Mouse (Mus musculus) neural tube, embryonic 13.5 days (tissue): Measurements from ENCODE around the gene Rab22a. TPM values are rescaled to one million over a fixed set of nuclear protein-coding genes. Genes with fewer than 3 reads are reported as not detected.

Experiments used
- ATAC-seq: fragments of 200-750 bp; cut with Nextera tagmentation; 2 replicates; pipeline ENCODE4 v1.8.0; 2017; ENCODE audit warnings: low read depth, mild to moderate bottlenecking, moderate TSS enrichment, moderate library complexity
- H3K27ac ChIP-seq: fragments of 300-500 bp; sonication (generic); replicated peaks from 2 replicates; pipeline ENCODE4 v1.5.1; 2015; ENCODE audit warnings: moderate library complexity, mild to moderate bottlenecking, inconsistent platforms
- H3K27me3 ChIP-seq: fragments of 300-500 bp; sonication (generic); 2 replicates; pipeline ENCODE4 v1.6.1; 2015; ENCODE audit warnings: mild to moderate bottlenecking, inconsistent platforms
- H3K36me3 ChIP-seq: fragments of 300-500 bp; sonication (generic); 2 replicates; pipeline ENCODE4 v1.6.1; 2015; ENCODE audit warnings: mild to moderate bottlenecking, inconsistent platforms
- H3K4me1 ChIP-seq: fragments of 300-500 bp; sonication (generic); replicated peaks from 2 replicates; pipeline ENCODE4 v1.6.1; 2015; ENCODE audit warnings: inconsistent platforms
- H3K4me2 ChIP-seq: fragments of 300-500 bp; sonication (generic); 2 replicates; pipeline ENCODE4 v1.6.1; 2015; ENCODE audit warnings: inconsistent platforms, mild to moderate bottlenecking, moderate library complexity
- H3K4me3 ChIP-seq: fragments of 300-500 bp; sonication (generic); 2 replicates; pipeline ENCODE4 v1.5.1; 2015; ENCODE audit warnings: mild to moderate bottlenecking, inconsistent platforms
- H3K9ac ChIP-seq: fragments of 300-500 bp; sonication (generic); 2 replicates; pipeline ENCODE4 v1.6.1; 2015; ENCODE audit warnings: moderate library complexity, mild to moderate bottlenecking, inconsistent platforms
- H3K9me3 ChIP-seq: fragments of 300-500 bp; sonication (generic); 2 replicates; pipeline ENCODE4 v1.6.1; 2016; ENCODE audit warnings: inconsistent platforms
- WGBS: fragments of 180-500 bp; shearing (Covaris S2); methylation state at CpG from one replicate; pipeline ENCODE4 v1.1.7; 2015; 5-methylcytosine and 5-hydroxymethylcytosine counted together
- polyA plus RNA-seq: library from polyadenylated mRNA; unstranded; fragments of >200 nt; fragmentation: Nextera tagmentation; extraction: Ambion mirVana; gene quantifications from 2 replicates; pipeline ENCODE4 v1.2.1, GENCODE M21; 2015

Rab22a gene
- polyA plus RNA-seq, 1 experiment from 2014 or later: 36.4 TPM

DNA sequence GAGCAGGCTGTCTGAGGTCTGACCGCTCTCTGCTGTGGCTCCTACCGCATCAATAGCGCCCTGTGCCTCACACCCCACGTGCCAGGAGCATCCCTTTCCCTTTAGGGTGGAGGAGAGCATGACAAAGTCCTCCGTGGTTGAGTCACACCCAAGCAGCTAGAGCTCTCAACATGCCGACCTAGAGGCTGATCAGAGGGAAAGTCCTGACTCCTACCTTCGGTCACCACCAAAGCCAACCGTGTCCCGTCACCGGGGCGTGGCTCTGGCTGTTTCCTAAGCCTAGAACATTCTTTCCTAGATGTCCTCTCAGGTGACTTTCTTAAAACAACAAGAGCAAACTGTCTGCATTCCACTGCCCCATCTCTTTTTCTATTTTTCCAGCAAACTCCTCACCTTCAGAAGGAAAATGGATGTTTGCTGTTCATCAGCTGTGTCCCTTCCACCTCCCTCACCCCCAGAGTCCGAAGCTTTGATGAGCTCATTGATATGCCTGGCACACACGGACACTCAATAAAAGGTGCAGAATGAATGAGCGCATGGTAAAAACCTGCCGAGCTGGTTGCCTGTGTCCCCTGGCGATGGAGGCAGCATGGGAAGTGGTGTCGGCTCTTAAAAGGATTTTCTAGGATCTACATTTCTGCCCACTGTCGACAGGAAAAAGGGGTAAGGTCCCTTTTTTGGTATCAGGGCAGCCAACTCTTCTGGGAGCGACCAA lies 12.2 kb upstream of the Rab22a start:
- ATAC-seq: no peak
- Histone ChIP-seq H3K4me1 (peaks cover 17% of the 10 kb centered on the region), H3K4me3 (no peak overlapping the region), H3K27me3 (no peaks in the 10 kb centered on the region), H3K4me2 (no peak overlapping the region), H3K36me3 (peaks cover 9% of the 10 kb centered on the region; the same call in 1 of the 2 replicates), H3K9ac (no peak overlapping the region), H3K27ac (no peak overlapping the region), H3K9me3 (no peaks in the 10 kb centered on the region)
- 76% methylated on average over 19 of the region's 19 CpGs for WGBS

DNA sequence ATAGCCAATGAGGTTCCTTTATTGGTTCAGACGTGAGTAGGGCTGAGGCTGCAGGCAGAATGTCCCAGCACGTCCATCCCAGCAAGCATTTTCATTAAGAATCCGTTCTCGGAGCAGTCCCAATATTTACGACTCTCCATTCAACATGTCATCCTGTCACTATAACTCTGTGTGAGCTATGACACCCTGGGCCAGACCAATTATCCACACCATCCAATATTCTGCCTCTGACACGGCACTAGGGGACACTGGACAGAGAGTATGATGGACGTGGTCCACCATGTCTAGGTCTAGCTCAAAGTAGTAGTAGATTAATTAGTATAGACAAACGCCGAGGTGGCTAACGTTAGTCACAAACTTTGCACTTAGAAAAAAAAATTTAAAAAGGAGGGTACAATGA lies 9.8 kb upstream of the Rab22a start:
- no peak overlapping the region for H3K4me3 ChIP-seq
- peak; percentile 22; the same call in 1 of the 2 replicates for ATAC-seq
- peaks cover 9% of the 10 kb centered on the region; the same call in 1 of the 2 replicates for H3K36me3 ChIP-seq
- H3K27me3 ChIP-seq: no peaks in the 10 kb centered on the region
- H3K9me3 ChIP-seq: no peaks in the 10 kb centered on the region; the same call in 1 of the 2 replicates
- H3K27ac ChIP-seq: no peak overlapping the region
- H3K4me1 ChIP-seq: peaks cover 17% of the 10 kb centered on the region
- H3K4me2 ChIP-seq: no peak overlapping the region
- H3K9ac ChIP-seq: no peak overlapping the region
- 43% methylated on average over 10 of the region's 10 CpGs for WGBS

DNA sequence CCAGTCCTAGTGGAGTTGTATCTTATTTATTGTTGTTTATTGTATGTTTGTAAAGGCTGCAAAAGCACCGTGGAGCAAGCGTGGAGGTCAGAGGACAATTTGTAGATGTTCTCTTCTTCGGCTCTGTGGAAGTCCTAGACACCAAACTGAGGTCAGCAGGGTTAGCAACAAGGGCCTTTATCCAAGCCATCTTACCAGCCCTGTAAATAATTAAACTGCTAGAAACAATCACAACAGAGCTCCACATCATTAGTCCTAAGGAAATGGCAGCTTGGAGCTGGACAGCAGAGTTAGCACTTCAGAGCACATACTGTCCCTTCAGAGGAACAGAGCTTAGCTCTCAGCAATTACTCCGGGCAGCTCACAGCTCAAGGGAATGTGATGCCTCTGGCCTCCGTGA lies 6.0 kb upstream of the Rab22a start:
- ATAC-seq: no peak
- H3K9me3 ChIP-seq: no peaks in the 10 kb centered on the region; the same call in 1 of the 2 replicates
- no peak overlapping the region for H3K4me2 ChIP-seq
- H3K27me3 ChIP-seq: no peaks in the 10 kb centered on the region
- no peak overlapping the region for H3K27ac ChIP-seq
- no peak overlapping the region for H3K9ac ChIP-seq
- WGBS: 65% methylated on average over 5 of the region's 5 CpGs
- H3K36me3 ChIP-seq: peaks cover 9% of the 10 kb centered on the region; the same call in 1 of the 2 replicates
- H3K4me1 ChIP-seq: peaks cover 23% of the 10 kb centered on the region
- no peak overlapping the region for H3K4me3 ChIP-seq

DNA sequence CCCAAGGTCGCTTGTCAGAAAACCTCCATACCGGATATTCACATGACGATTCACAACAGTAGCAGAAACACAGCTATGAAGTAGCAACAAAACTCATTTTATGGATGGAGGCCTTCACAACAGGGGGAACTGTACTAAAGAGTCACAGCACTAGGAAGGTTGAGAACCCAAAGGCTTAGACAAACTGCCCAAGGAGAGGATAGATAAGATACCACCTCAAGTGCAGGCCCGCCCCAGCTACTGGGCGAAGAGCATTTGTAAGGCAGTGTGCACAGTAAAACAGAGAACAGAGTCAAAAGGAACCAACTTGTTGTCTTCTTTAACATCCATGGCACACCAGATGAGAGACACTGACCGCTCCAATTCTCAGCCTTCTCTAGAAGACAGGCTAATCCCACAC lies 1.8 kb upstream of the Rab22a start:
- Histone ChIP-seq H3K36me3 (peaks cover 5% of the 10 kb centered on the region), H3K9me3 (no peaks in the 10 kb centered on the region; the same call in 1 of the 2 replicates), H3K4me3 (no peak overlapping the region), H3K4me2 (no peak overlapping the region), H3K27ac (no peak overlapping the region), H3K9ac (no peak overlapping the region), H3K27me3 (no peaks in the 10 kb centered on the region), H3K4me1 (peaks cover 37% of the 10 kb centered on the region)
- no peak for ATAC-seq
- 89% methylated on average over 6 of the region's 6 CpGs for WGBS

DNA sequence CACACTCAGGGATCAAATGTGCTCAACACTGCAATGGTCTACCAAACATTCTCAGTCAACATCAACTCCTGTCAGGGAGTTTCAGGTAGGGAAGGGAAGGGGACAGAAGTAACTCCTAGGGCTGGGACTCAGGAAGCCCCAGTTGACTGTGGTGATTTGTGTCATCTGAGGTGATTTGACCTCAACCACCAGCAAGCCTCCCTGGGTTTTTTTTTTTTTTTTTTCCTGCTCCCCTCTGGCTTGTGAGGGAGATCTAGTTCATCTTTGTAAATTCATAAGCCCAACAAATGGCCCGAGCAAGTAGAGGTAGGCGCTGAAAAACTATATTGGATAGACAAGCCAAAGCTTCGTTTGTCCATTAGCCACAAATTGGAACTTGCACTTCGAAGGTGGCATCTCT lies 1.0 kb upstream of the Rab22a start:
- whole genome bisulfite sequencing: 89% methylated on average over 4 of the region's 4 CpGs
- Histone ChIP-seq H3K27ac (no peak overlapping the region), H3K36me3 (peaks cover 13% of the 10 kb centered on the region), H3K9me3 (no peaks in the 10 kb centered on the region), H3K27me3 (no peaks in the 10 kb centered on the region), H3K9ac (no peak overlapping the region; the same call in 1 of the 2 replicates), H3K4me1 (peaks cover 37% of the 10 kb centered on the region), H3K4me2 (peak overlapping the region; percentile 62), H3K4me3 (peak overlapping the region; percentile 96)
- ATAC-seq: no peak

DNA sequence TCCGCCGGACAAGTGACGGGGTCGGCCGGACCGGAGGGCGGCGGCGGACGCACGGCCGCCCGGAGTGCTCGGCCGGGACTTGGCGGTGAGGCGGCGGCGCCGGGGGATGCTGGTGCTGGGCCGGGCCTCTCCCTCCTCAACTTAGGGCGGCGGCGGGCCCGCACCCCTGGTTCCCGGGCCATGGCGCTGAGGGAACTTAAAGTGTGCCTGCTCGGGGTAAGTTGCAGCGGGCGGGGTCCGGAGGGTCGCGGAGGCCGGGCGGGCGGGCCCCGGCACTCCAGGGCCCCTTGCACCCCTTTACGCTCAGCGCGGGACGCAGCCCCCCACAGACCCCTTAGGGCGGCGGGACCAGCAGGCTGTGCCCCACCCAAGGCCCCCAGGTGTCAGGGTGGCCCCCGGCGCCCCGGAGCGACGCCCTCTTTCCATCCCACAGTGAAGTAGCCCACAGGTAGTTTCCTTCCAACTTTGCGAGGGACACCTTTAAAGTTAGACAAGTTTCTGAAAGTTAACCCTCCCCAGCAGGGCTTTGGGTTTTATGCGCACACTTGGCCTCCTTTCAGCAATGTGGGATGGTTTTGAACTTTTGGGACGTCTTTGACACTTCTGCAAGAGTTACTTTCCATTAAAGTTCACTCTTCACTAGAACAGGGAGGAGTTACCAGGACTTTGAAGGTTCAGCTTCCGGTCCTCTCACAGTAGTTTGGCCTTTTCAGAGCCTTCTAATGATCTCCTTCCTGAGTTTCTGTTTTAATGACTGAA lies 545 bp downstream of the Rab22a start:
- Histone ChIP-seq H3K36me3 (peaks cover 29% of the 10 kb centered on the region), H3K4me1 (peaks cover 37% of the 10 kb centered on the region), H3K4me2 (peak overlapping the region; percentile 85), H3K9ac (peak overlapping the region; percentile 87), H3K4me3 (peak overlapping the region; percentile 96), H3K27me3 (no peaks in the 10 kb centered on the region), H3K27ac (peak overlapping the region; percentile 54), H3K9me3 (no peaks in the 10 kb centered on the region)
- no peak; the same call in none of the 2 replicates for ATAC-seq
- under 1% methylated on average over 51 of the region's 52 CpGs for WGBS

DNA sequence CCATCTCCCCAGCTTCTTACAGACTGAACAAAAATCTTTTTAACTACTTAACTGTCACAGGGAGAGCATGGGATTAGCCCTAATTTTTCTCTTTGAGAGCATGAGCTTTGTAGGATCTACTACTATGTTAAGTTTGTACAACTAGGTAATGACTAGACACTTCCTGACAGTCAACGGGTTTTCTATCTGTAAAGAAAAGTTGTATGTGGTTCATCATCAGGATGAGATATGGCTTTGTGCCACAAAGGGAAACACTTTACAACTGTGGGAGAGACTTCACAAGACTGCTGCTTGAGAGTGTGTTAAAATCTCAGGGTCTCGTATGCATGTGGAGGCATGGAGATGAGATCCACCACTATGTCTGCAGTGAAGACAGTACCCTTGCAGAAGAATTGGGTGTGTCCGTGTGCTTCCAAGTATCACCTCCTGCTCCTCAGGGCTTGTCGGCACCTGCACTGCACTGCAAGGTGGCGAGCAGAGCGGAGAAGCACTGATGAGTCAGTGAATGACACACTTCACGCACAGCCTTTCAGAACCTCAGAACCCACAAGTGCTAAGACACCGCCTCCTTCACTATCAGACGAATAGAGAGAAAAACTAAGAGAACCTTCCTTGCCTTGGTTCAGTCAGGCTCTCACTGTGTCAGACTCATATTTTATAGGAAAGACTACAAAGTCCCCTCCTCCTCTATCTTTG lies 2.8 kb downstream of the Rab22a start:
- H3K9ac ChIP-seq: no peak overlapping the region
- H3K27me3 ChIP-seq: no peaks in the 10 kb centered on the region
- 96% methylated on average over 9 of the region's 9 CpGs for WGBS
- no peak for ATAC-seq
- no peak overlapping the region for H3K4me2 ChIP-seq
- no peaks in the 10 kb centered on the region for H3K9me3 ChIP-seq
- H3K36me3 ChIP-seq: peaks cover 44% of the 10 kb centered on the region
- H3K4me3 ChIP-seq: no peak overlapping the region
- H3K27ac ChIP-seq: no peak overlapping the region
- H3K4me1 ChIP-seq: peaks cover 31% of the 10 kb centered on the region

DNA sequence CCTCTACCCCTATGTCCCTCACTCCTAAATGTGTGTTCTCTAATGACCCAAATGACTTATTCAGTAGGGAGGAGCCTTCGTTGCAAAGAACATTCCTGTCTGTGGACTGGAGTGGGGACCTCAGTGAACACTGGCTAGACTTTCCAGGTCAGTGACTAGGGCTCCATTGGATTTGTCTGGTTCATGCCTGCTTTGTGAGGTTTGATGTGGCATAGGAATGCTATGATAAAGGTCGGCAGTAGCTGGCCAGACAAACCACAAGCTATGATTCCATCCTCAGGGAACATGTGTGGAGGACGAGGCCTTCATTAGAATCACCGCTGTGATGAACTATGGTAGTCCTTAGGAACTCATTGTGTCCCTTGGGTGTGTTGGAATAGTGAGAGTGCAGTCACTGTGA lies 5.2 kb downstream of the Rab22a start:
- WGBS: 90% methylated on average over 4 of the region's 4 CpGs
- Histone ChIP-seq H3K27me3 (no peaks in the 10 kb centered on the region), H3K9ac (no peak overlapping the region), H3K4me1 (peaks cover 21% of the 10 kb centered on the region), H3K27ac (no peak overlapping the region), H3K9me3 (no peaks in the 10 kb centered on the region), H3K36me3 (peaks cover 47% of the 10 kb centered on the region), H3K4me2 (no peak overlapping the region), H3K4me3 (no peak overlapping the region)
- ATAC-seq: no peak

DNA sequence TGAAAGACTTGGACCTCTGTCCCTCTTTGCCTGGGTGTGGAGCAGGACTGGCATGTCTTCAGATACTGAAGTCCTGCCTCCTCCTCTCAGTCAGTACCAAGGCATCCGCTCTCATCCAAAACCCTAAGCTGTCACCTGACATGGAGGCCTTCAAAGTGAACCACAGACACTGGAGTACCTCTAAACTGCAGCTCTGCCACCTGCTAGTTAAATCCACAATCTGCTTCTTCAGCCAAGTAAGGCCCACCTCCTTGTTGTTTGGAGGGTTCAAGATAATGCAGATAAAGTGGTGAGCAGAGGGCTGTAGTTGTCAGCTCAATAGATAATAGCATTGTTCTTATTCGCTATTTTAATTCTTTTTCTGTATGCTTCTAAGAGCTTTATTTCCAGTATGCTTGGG lies 5.7 kb downstream of the Rab22a start:
- no peak for ATAC-seq
- Histone ChIP-seq H3K4me1 (peaks cover 20% of the 10 kb centered on the region), H3K36me3 (peaks cover 47% of the 10 kb centered on the region), H3K9ac (no peak overlapping the region), H3K27ac (no peak overlapping the region), H3K27me3 (no peaks in the 10 kb centered on the region), H3K9me3 (no peaks in the 10 kb centered on the region), H3K4me3 (no peak overlapping the region), H3K4me2 (no peak overlapping the region)
- 94% methylated on average over 2 of the region's 2 CpGs for whole genome bisulfite sequencing

DNA sequence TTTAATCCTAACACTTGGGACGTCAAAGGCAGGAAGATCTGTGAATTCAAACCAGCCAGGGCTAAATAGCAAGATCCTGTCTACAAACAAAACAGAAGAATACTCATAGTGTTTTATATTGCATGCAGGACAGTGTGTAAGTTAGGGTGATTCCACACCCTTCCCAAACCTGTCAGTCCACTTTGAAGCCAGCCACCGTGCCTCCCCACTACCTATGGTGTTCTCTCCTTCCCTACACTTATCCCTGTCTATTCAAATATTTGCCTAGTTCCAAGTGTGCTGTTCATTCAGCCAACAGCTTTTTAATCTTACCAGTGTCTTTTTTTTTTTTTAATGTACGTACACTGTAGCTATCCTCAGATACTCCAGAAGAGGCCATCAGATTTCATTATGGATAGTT lies 7.3 kb downstream of the Rab22a start:
- 97% methylated on average over 3 of the region's 3 CpGs for WGBS
- ATAC-seq: no peak

DNA sequence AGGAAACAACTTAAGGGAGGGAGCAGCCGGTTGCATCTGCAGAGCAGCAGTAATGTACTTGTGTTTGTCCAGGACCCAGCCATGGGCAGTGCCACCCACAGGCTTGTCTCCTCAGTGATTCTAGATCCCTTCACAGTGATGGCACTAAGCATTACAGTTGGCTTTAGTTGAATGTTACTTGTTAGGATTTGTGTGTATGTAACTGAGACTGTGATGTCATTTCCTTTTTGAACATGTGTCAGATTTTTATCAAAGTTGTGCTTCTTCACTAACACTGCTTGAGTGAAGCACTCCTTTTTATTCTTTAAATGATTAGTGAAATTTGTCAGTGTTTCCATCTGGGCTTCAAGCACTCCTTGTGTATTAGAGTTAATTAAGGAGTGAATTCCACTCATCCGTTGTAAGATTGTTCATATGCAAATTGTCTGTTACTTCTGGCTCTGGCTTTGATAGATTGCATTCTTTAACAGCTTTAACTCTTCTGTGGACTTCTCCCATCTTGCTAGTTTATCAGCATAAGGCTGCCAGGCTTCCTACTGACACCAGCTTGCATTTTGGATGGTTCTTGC lies 12.9 kb downstream of the Rab22a start:
- Histone ChIP-seq H3K27me3 (no peaks in the 10 kb centered on the region), H3K4me3 (no peak overlapping the region), H3K9ac (no peak overlapping the region), H3K27ac (no peak overlapping the region), H3K9me3 (no peaks in the 10 kb centered on the region), H3K36me3 (peaks cover 8% of the 10 kb centered on the region), H3K4me2 (no peak overlapping the region), H3K4me1 (peaks cover 21% of the 10 kb centered on the region)
- 53% methylated on average over 2 of the region's 2 CpGs for WGBS
- no peak for ATAC-seq

More for the DNA sequence above, 7.3 kb downstream of the Rab22a start:
- H3K4me2 ChIP-seq: no peak overlapping the region
- H3K36me3 ChIP-seq: peaks cover 47% of the 10 kb centered on the region
- no peaks in the 10 kb centered on the region for H3K27me3 ChIP-seq
- H3K4me3 ChIP-seq: no peak overlapping the region
- H3K4me1 ChIP-seq: peaks cover 9% of the 10 kb centered on the region
- no peak overlapping the region for H3K9ac ChIP-seq
- no peaks in the 10 kb centered on the region for H3K9me3 ChIP-seq
- H3K27ac ChIP-seq: no peak overlapping the region

DNA sequence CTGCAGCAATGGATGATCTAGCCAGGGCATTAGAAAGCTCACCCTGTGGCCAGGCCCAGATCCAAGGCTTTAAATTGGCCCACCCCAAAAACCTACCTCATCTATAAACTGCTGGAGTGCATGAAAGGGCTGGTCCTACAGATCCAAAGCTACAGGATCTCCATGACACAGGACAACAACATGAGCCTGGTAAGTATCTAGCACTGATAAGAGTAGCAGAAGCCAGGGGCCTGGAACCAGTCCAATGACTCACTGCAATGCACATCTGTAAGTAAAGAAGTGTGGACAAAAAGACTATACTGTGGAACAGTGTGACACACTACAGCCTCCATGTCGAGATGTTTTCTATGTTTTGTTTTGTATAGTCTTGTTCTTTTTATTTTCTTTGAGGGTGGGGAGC lies 13.9 kb downstream of the Rab22a start:
- WGBS: 92% methylated on average over 1 of the region's 1 CpGs
- ATAC-seq: no peak
- H3K4me2 ChIP-seq: no peak overlapping the region
- H3K36me3 ChIP-seq: peaks cover 6% of the 10 kb centered on the region; the same call in 1 of the 2 replicates
- no peak overlapping the region for H3K27ac ChIP-seq
- no peaks in the 10 kb centered on the region for H3K9me3 ChIP-seq
- no peaks in the 10 kb centered on the region for H3K27me3 ChIP-seq
- peaks cover 21% of the 10 kb centered on the region for H3K4me1 ChIP-seq
- H3K4me3 ChIP-seq: no peak overlapping the region
- H3K9ac ChIP-seq: no peak overlapping the region
